Mouse (Mus musculus): ENCODE results near the gene Slc25a42. TPM values are rescaled to one million over a fixed set of nuclear protein-coding genes. Genes with fewer than 3 reads are reported as not detected.
A peak's percentile ranks its signal among the peaks of the same experiment; 100 is the strongest.
"Not testable (repeated sequence)": the region's sequence is repeated elsewhere in the genome, so short reads cannot be mapped to it uniquely, and the experiment has no call there.

Gene Slc25a42
- total RNA-seq, 2 experiments from 2014 or later = 27.9 to 28.8 TPM

- not testable (repeated sequence) for DNase-seq (ENCODE audit: low spot score in 2 of 2)
Measured at GRCm38 (mm10) chr8:70216161-70216560, 4.1 kb upstream of the Slc25a42 start.

GRCm38 (mm10) chr8:70215092-70215491 lies 3.0 kb upstream of the Slc25a42 start:
- DNase-seq (ENCODE audit: low spot score in 2 of 2) = no peak

- no peak for DNase-seq (ENCODE audit: low spot score in 2 of 2)
Measured at GRCm38 (mm10) chr8:70214411-70214810, 2.3 kb upstream of the Slc25a42 start.

GRCm38 (mm10) chr8:70211726-70212111 lies 386 bp downstream of the Slc25a42 start:
- no peak for DNase-seq (ENCODE audit: low spot score in 2 of 2)

GRCm38 (mm10) chr8:70211275-70211674 lies 830 bp downstream of the Slc25a42 start:
- no peak for DNase-seq (ENCODE audit: low spot score in 2 of 2)

GRCm38 (mm10) chr8:70210538-70210937 lies 1.6 kb downstream of the Slc25a42 start:
- DNase-seq (ENCODE audit: low spot score in 2 of 2) = no peak

GRCm38 (mm10) chr8:70208130-70208529 lies 4.0 kb downstream of the Slc25a42 start:
- DNase-seq (ENCODE audit: low spot score in 2 of 2) = no peak

- no peak for DNase-seq (ENCODE audit: low spot score in 2 of 2)
Measured at GRCm38 (mm10) chr8:70204757-70205156, 7.3 kb downstream of the Slc25a42 start.

GRCm38 (mm10) chr8:70203072-70203471 lies 9.0 kb downstream of the Slc25a42 start:
- DNase-seq (ENCODE audit: low spot score in 2 of 2) = no peak

- no peak for DNase-seq (ENCODE audit: low spot score in 2 of 2)
Measured at GRCm38 (mm10) chr8:70201417-70201816, 10.7 kb downstream of the Slc25a42 start.

- DNase-seq (ENCODE audit: low spot score in 2 of 2) = peak; percentile 59 to 63
Measured at GRCm38 (mm10) chr8:70200098-70200681, 11.9 kb downstream of the Slc25a42 start.

GRCm38 (mm10) chr8:70197603-70198002 lies 14.5 kb downstream of the Slc25a42 start:
- no peak for DNase-seq (ENCODE audit: low spot score in 2 of 2)

GRCm38 (mm10) chr8:70195762-70196161 lies 16.3 kb downstream of the Slc25a42 start:
- DNase-seq (ENCODE audit: low spot score in 2 of 2) = no peak

GRCm38 (mm10) chr8:70194191-70194590 lies 17.9 kb downstream of the Slc25a42 start:
- DNase-seq (ENCODE audit: low spot score in 2 of 2) = no peak

- DNase-seq (ENCODE audit: low spot score in 2 of 2) = no peak
Measured at GRCm38 (mm10) chr8:70193238-70193637, 18.9 kb downstream of the Slc25a42 start.

- DNase-seq (ENCODE audit: low spot score in 2 of 2) = no peak
Measured at GRCm38 (mm10) chr8:70188707-70189106, 23.4 kb downstream of the Slc25a42 start.

- no peak for DNase-seq (ENCODE audit: low spot score in 2 of 2)
Measured at GRCm38 (mm10) chr8:70183194-70183593, 28.9 kb downstream of the Slc25a42 start.

- no peak for DNase-seq (ENCODE audit: low spot score in 2 of 2)
Measured at GRCm38 (mm10) chr8:70181903-70182252, 30.2 kb downstream of the Slc25a42 start.

- no peak for DNase-seq (ENCODE audit: low spot score in 2 of 2)
Measured at GRCm38 (mm10) chr8:70181212-70181902, 30.7 kb downstream of the Slc25a42 start.

GRCm38 (mm10) chr8:70179082-70179481 lies 33.0 kb downstream of the Slc25a42 start:
- DNase-seq (ENCODE audit: low spot score in 2 of 2) = no peak

- no peak for DNase-seq (ENCODE audit: low spot score in 2 of 2)
Measured at GRCm38 (mm10) chr8:70178231-70178630, 33.9 kb downstream of the Slc25a42 start.

- no peak for DNase-seq (ENCODE audit: low spot score in 2 of 2)
Measured at GRCm38 (mm10) chr8:70174079-70174478, 38.0 kb downstream of the Slc25a42 start.

- DNase-seq (ENCODE audit: low spot score in 2 of 2) = no peak
Measured at GRCm38 (mm10) chr8:70173320-70173719, 38.8 kb downstream of the Slc25a42 start.
